Mouse (Mus musculus): Measurements from ENCODE around the gene A4galt.

DNA sequence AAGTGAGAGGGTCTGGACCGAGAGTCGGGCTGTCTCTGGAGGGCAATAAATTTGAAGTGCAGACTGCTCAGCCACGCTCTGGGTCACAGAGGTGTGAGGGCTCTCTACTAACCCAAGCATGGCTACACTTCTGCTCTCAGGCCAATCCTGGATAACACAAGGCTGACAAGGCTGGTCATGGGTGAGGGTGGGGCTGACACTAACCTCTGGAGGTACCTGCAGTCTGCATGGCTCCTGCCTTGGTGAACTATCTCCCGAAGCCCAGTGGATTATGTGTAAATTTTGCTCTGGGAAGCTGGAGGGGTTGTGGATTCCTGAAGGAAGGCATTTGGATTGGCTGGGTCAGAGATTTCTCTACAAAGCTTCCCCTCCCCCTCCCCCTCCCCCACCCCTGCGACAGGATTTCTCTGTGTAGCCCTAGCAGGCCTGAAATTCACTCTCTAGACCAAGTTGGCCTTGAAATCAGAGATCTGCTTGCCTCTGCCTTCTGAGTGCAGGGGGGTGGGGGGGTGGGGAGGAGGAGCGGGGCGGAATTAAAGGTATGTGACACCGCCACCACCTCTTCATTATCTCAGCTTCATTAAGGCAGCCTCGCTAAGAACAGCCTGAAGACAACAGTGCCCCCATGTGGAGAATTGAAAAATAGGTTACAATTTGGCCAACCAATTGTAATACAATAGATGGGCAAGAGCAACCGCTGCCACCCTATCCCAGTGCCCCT lies 46.7 kb downstream of the A4galt start:
- TF ChIP-seq CTCF (IDR thresholded peaks at IDR 0.05; ENCODE audit: control insufficient read depth, insufficient read depth, insufficient replicate concordance, low read depth, low read length) = no peak; the same call in 1 of the 2 replicates
- no peak for TF ChIP-seq POLR2A (IDR thresholded peaks at IDR 0.05; ENCODE audit: control insufficient read depth, low read depth, low read length)
